Mouse (Mus musculus): ENCODE measurements around the gene Nupr1l.

Gene Nupr1l

DNA sequence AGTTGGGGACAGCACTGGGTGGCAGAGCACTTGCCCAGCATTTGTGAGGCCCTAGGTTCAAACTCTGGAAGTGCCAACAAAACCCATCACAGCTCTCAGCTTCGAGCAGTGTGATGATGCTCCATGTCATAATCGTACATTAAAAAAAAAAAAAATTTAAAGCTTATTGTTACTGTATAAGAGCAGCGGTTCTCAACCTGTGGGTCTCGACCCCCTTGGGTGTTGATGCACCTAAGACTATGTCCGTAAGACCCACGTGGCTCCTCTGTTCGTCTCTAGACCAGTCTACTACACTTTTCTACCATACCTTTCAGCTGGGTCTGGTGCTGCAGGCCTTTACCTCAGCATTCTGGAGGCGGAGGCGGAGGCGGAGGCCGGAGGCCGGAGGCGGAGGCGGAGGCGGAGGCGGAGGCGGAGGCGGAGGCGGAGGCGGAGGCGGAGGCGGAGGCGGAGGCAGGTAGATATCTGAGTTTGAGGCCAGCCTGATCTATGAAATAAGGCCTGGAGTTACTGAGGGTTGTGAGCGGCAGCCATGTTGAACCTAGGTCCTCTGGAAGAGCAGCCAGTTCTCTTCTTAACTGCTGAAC lies 9.8 kb downstream of the Nupr1l start:
- DNase-seq, result no peak

DNA sequence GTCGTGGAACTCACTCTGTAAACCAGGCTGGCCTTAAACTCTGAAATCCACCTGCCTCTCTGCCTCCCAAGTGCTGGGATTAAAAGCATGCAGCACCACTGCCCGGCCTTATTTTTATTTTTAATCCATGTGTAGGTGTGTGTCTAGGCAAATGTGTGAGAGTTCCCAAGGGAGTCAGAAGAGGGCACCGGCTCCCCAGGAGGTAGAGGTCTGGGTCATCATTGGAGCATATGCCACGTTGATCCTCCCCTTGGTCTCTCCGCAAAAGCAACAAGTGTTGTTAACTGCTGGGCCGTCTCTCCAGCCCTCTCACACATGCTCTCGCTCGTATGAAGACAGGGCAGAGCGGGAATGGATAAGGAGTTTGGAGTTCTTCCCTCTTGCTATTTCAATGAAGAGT lies 10.4 kb downstream of the Nupr1l start:
- DNase-seq, result no peak

DNA sequence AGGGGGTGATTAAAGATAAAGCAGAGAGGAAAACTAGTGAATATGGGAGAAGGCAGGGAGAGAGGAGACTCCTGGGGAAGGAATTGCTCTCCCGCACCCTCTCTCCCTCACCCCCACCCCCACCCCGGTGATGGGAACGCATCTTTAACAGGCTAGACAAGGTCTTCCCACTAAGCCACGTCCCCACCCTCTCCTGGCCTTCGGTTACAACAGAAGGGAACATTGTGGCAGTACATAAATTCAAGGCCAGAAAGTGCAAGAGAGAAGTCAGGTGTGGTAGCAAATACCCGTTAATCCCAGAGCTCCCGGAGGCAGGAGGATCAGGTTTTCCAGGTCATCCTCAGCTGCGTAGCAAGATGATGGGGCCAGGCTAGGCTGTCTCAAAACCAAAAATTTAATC lies 11.0 kb downstream of the Nupr1l start:
- no peak for DNase-seq

DNA sequence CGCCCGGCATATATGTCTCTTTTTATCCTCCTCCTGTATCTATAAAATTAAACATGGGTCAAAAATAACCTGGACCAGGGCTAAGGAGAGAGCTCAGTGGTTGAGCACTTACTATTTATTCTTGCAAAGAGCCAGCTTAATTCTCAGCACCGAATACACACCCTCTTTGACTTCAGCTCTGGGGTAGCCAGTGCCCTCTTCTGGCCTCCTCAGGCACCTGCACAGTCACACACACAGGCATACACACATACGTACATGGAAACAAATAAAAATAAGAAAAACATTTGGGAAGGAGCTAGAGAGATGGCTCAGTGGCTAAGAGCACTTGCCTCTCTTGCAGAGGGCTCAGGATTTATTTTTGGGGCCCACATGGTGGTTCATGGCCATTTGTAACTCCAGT lies 13.6 kb downstream of the Nupr1l start:
- DNase-seq, result no peak

DNA sequence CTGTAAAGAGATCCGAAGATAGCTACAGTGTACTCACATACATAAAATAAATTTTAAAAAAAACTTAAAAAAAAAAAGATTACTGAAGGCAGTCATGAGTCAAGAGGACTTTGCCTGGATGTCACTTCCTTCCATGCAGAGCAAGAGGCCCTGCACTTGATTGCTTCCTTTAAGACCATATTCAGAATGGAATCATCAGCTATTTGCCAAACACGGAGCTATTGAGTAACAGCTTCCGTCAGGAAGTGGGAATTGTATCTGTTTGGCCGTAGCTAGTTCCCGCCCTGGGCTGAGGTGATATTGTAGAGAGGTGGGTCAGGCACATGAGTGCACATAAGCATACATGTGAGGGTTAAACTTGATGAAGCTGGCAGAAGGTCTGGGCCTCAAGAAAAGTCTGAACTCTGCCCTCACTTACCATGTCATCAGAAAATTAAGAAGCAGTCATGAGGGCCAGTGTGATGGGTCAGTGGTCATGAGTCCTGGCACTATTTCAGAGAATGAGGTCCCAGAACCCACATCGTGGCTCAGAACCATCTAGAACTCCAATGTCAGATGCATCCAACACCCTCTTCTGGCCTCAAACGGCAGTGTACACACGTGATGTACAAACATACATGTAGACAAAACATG lies 16.6 kb downstream of the Nupr1l start:
- peak; percentile 77 for DNase-seq

DNA sequence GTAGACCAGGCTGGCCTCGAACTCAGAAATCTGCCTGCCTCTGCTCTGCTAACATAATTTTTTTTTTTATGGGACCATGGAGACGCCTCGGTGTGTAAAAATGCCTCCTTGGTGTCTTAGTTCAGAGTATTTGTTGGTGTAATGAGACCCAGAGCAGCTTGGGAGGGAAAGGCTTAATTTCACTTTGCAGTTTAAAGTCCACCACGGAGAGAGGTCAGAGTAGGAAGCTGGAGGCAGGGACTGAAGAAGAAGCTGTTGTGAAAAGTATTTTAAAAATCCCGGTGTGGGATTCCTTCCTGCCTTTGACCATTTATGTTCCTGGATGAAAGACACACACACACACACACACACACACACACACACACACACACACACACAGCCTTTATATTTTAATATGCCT lies 17.6 kb downstream of the Nupr1l start:
- DNase-seq, result peak; percentile 75

DNA sequence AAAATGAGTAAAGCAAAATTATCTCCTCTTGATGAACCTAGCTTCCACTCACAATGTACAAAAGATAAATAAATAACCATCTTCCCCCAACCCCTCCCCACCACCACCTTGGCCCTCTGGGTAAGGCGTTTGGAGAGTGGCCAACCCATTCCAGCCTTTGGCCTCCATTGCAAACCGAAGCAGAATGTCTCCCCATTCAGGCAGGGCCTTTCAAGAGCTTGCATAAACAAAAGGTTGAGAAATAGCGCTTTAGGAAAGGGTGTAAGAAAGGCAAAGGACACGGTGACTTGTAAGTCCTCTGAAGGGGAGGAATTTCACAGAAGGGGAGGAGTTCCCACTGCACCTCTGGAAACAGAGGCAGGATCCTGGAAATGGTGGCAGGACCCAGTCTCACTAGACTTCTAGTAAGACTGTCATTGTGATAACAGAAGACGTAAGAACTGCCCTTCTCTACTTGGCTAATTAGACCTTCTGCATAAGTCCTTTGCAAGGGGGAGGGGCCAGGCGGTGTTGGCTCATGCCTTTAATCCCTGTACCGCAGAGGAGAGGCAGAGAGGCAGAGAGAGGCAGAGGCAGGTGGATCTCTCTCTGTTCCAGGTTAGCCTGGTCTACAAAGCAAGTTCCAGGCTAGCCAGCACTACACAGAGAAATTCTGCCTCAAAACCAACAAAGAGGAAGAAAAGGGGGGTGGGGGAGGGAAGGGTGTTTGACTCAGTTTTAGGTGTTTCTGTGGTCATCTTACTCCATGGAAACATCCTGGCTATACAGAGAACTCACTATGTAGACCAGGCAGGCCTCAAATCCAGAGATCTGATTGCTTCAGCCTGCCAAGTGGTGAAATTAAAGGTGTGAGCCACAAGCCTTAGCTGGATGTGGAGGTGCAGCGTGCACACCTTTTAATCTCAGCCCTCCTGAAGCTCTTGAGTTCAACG lies 21.9 kb downstream of the Nupr1l start:
- peak; percentile 82 for DNase-seq

DNA sequence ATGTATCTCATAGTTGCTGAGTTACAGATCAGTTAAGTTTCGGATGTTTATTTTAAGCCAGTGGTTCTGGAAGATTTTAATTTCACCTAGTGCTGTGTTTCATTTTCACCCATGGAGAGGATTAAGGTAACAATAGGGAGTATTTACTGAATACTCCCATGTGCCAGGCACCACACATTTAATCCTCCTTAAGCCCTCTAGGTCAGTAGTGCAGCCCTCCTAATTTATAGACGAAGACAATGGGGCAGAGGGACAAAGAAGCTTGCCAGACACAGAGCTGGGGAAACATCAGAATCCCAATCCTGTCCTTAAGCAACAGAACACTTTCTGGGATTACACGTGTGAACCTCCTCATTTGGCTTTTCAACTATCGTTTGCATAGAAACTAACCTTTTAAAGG lies 28.6 kb downstream of the Nupr1l start:
- DNase-seq, result no peak

DNA sequence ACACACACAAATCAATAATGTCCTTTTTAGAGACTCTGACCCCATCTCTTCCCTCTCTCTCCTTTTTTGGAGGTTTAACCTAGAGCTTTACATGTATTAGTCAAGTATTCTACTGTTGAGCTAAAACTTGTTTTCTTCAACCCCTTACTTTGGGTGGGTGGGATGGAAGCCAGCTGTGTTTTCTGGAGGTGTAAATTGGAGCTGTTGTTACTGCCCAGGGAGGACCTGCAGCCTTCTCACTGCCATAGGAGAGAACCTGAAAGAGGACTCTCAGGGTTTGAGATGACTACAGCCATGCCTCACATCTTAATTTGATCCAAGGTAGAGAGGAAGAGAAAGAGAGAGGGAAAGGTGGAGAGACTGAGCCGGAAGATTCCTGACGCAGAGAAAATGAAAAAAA lies 31.9 kb downstream of the Nupr1l start:
- DNase-seq, result peak; percentile 18

DNA sequence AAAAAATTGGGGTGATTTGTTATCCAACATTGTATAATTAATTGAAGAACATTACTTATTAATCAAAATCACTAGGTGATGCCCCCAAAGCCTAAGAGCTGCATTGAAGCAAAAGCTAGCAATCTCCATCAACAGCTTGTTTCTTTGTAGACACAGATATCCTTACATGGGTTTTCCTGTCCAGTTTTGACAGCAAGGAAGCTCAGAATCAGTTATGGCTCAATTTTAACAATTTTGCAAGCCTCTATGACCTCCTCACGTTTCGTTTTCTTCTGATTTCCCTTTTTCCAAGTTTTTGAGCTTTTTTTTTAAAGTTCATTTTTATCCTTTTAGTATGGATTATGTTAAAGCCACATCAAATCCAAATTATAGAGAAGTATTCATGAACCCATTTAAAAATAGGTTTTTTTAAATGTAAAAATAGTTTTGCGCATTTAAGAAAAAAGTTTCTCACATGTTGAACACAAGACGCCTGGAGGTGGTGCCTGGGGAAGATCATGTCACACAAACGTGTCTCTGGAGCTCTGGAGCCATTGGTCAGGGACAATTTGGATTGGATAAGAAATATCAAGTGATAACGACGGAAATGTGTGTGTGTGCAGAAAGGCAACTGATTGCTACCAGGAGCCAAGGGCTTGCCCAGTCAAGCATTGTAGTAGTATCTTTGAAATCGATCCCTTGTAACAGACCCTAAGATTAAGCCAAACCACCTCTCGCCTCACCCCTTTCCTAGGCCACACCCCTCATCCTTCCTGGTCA lies 32.6 kb downstream of the Nupr1l start:
- DNase-seq, result no peak

DNA sequence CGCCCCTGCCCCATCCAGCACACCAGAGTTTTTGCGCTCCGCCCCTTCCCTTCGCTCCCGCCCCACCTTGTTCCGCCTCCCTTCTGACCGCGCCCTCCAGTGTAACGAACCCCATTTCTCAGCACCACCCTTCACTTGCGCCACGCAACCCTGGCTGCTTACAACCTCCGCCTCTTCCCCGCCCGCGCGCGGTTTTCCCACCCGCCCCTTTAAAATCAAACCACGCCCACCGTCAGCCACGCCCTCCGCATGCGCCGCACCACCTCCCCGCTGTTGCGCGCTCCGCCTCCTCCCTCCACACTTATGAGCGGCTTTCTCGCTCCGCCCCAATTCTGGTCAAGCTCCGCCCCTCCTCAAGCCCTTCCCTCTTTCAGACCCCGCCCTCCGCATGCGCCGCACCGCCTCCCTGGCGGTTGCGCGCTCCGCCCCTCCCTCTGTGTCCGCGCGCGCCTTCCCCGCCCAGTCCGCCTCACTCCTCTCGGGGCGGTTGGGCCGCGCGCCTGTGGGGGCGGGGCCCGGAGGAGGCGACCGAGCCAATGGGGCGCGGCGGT lies 33.2 kb downstream of the Nupr1l start, which contains the start of gene Vkorc1l1:
Gene Vkorc1l1 (plus strand): TSS at position 476 of the 551 bp plus-strand sequence.
- DNase-seq, result peak; percentile 99

DNA sequence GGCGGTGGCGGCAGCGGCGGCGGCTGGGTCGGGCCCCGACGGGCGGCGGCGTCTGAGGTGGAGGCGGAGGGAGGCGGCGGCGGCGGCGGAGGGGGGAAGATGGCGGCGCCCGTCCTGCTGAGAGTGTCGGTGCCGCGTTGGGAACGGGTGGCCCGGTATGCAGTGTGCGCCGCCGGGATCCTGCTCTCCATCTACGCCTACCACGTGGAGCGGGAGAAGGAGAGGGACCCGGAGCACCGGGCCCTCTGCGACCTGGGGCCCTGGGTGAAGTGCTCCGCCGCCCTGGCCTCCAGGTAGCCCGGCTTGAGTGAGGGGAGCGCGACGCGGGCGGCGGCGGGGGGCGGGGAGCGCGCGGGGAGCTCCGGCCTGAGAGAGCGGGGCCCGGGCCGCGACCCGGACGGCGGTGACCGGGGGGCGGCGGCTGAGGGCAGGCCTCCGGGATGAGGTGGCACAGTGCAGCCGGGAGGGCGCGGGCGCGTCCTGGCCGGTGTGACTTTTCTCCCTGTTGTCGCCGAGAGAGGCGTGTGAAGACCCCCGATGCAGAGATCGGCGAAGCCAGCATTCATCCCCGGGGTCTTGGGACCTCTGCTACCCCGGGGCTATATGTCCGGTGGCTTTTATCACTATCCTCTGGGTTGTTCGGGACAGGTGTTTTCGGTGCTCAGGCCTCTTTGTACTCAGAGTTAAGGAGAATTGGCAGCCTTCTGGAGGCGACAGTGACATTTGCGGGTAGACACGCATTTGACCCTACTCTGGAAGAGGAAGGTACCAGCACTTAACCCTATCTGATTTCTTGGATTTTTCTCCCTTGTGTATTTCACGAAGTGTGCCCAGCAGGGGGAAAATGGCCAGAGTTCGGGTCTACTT lies 34.0 kb downstream of the Nupr1l start:
- peak; percentile 47 for DNase-seq

DNA sequence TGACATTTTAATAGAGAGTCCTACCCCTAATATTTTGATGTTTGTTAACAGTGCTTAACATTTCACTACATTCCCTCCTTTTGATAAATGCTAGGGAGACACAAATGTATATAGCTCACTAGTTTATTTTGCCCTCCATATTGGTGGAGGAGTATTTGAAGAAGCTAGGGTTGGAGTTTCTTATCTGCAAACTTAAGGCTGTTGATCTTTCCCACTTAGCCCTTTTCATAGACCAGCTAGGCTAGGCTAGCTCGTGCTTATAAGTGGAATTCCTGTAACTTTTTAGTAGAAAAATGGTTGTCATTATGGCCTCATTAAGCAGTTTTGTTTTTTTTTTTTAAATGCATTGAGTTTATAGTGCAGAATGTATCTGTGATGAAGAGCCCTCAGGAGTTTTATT lies 35.1 kb downstream of the Nupr1l start:
- no peak for DNase-seq

DNA sequence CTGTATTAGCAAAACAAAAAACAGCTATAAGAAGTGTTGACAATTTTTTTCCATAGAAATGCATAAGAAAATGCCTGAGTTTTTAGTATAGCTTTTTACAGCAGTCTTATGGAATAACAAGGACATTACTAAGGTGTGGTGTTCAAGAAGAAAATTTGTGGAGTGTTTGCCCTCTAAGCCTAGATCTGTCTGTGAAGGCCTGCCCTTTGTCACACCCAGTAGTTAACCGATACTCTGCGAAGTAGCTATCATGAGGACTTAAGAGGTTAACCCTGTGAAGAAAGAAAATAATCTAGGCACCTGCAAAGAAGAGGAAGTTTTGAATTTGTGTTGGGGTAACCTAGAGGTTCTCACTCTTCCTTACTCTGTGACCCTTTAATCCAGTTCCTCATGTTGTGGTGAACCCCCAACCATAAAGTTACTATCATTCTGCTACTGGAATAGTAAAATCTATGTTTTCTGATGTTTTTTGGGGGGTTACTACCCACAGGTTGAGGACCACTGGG lies 39.2 kb downstream of the Nupr1l start:
- DNase-seq, result no peak

DNA sequence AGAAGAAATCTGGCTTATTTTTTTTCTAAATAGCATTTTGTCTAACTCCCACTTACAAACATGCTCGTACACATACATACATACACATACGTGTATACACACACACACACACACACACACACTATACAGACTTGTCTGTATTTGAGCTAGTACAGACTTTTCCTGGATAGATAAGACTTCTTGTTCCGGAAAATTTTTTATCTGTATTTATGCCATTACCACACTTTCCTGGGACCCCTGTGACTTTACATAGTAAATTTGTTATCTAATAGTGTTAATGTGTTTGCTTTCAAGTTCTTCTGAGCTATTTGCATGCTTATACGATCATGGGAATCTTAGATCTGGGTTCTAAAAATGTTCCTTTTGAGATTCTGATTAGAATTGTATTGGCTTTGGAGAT lies 43.8 kb downstream of the Nupr1l start:
- no peak for DNase-seq

DNA sequence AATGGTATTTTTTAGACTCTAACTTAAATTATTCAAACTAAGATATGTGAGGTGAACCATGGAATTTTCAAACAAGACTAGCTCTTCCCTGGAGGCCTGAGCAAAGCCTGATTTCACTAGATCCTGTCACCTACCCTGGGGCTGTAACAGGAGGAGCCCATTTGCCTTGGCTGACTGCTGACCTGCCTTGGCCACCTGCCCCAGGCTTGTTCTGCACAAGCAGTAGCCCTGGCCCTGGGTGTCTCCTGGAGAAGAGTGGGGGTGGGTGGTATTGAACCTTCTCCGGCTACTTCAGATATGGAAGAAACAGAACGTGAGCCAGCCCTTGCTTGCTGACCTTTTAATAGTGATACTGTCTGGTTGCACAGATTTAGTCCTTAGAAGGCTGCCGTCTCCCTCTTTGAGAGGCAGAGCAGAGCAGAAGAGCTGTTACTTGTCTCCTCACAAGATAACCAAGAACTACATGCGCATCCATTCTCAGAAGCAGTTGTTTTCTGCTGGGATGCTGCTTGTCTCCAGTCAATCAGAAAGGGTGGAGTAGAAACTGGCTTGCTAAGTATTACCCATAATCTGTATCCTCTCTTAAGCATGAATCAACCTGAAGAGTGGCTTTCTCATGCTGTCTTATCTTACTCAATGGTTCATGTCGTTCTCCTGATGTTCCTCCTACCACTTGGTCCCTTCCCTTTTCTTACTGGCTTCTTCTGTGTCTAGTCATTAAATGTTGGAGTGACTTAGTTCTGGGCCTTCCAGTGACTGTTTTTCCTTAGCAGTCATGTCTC lies 46.3 kb downstream of the Nupr1l start:
- peak; percentile 21 for DNase-seq

DNA sequence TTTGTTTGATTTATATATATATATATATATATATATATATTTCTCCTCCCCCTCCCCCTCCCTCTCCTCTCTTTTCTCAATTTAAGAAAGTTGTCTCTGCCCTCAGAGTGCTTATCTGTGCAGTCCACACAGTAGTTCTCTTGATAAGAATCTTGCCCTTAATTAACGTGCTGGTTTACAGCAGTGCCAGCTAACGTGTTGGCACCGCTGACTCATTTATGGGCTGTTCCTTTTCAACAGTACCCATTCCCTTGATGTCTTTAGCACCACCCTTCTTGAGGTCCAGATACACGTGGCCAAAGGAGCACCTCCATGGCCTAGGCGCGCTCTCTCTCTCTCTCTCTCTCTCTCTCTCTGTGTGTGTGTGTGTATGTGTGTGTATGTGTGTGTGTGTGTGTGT lies 47.5 kb downstream of the Nupr1l start:
- DNase-seq, result no peak

DNA sequence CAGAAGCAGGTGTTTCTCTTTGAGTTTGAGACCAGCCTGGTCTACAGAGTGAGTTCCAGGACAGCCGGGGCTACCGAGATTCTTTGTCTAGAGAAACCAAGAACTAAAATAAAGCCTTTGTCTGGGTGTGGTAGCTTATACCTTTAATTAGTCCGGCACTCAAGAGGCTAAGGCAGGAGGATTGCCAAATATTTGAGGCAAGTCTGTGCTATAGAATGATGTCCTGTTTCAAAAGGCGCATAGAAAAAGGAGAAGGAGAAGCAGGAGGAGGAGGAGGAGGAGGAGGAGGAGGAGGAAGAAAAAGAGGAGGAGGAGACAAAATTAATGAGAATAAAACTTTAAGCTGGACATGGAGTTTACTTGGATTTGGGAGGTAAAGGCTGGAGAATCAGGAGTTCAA lies 54.9 kb downstream of the Nupr1l start:
- DNase-seq, result no peak

All from kidney, adult 9 months (tissue).